ENCODE assay signal across 8 mouse cellular contexts in genomic region chr17:45575123-45575897, GRCm38 (mm10). TPM values are rescaled to one million over a fixed set of nuclear protein-coding genes. Genes with fewer than 3 reads are reported as not detected.
DNase-seq lines count a peak whose midpoint lies in the region; ATAC-seq lines count a peak whose summit lies in the region.
"Had no signal": no experiment of that assay in that cellular context is flagged by ENCODE, and none has a peak within 500 bp of the region (broad histone marks: within the 10 kb centered on the region; RNA-seq: fewer than 3 reads in every experiment).

No protein-coding gene starts in this region.

- 94% methylated on average over 8 of the region's 8 CpGs for WGBS in kidney, embryonic 16.5 days
- 85% methylated on average over 8 of the region's 8 CpGs for WGBS in embryonic facial prominence, embryonic 14.5 days
- WGBS in hindbrain, embryonic 15.5 days, result 93% methylated on average over 8 of the region's 8 CpGs
- WGBS in midbrain, embryonic 16.5 days, result 89% methylated on average over 8 of the region's 8 CpGs

- no peak overlapping the region for H3K4me3 ChIP-seq in kidney, embryonic 16.5 days (ENCODE audit: low read length)
- no peak overlapping the region for H3K4me3 ChIP-seq in embryonic facial prominence, embryonic 14.5 days (ENCODE audit: low read depth, low read length)
- H3K4me3 ChIP-seq in hindbrain, embryonic 15.5 days, result peak overlapping the region; percentile 99; the same call in 1 of the 2 replicates
- H3K4me3 ChIP-seq in midbrain, embryonic 16.5 days (ENCODE audit: low read depth, low read length), result no peak overlapping the region

- ATAC-seq in kidney, embryonic 16.5 days (ENCODE audit: low FRiP score, low TSS enrichment), result no peak
- no peak for ATAC-seq in embryonic facial prominence, embryonic 14.5 days (ENCODE audit: low read depth)
- no peak for ATAC-seq in hindbrain, embryonic 15.5 days (ENCODE audit: low FRiP score, low read depth)
- no peak for ATAC-seq in midbrain, embryonic 16.5 days

- H3K36me3 ChIP-seq in kidney, embryonic 16.5 days (ENCODE audit: insufficient read depth, low read length), result peaks cover 14% of the 10 kb centered on the region
- H3K36me3 ChIP-seq in embryonic facial prominence, embryonic 14.5 days (ENCODE audit: control insufficient read depth, insufficient read depth, low read length), result peaks cover 19% of the 10 kb centered on the region
- H3K36me3 ChIP-seq in hindbrain, embryonic 15.5 days, result peaks cover 14% of the 10 kb centered on the region
- peaks cover 14% of the 10 kb centered on the region for H3K36me3 ChIP-seq in midbrain, embryonic 16.5 days (ENCODE audit: control insufficient read depth, insufficient read depth, low read length)

- no peaks in the 10 kb centered on the region for H3K27me3 ChIP-seq in kidney, embryonic 16.5 days (ENCODE audit: insufficient read depth, low read length)
- no peaks in the 10 kb centered on the region for H3K27me3 ChIP-seq in embryonic facial prominence, embryonic 14.5 days (replicated peaks; ENCODE audit: control insufficient read depth, insufficient read depth, low read length)
- H3K27me3 ChIP-seq in hindbrain, embryonic 15.5 days, result no peaks in the 10 kb centered on the region
- no peaks in the 10 kb centered on the region for H3K27me3 ChIP-seq in midbrain, embryonic 16.5 days (ENCODE audit: control insufficient read depth, insufficient read depth, low read depth, low read length)

- H3K4me1 ChIP-seq in kidney, embryonic 16.5 days (ENCODE audit: insufficient read depth, low read length), result peaks cover 29% of the 10 kb centered on the region
- peaks cover 12% of the 10 kb centered on the region for H3K4me1 ChIP-seq in embryonic facial prominence, embryonic 14.5 days (ENCODE audit: control insufficient read depth, insufficient read depth, low read length)
- peaks cover 28% of the 10 kb centered on the region for H3K4me1 ChIP-seq in hindbrain, embryonic 15.5 days (replicated peaks)
- H3K4me1 ChIP-seq in midbrain, embryonic 16.5 days (ENCODE audit: control insufficient read depth, insufficient read depth, low read length), result peaks cover 26% of the 10 kb centered on the region

- H3K4me2 ChIP-seq in kidney, embryonic 16.5 days (replicated peaks; ENCODE audit: low read depth, low read length), result no peak overlapping the region
- H3K4me2 ChIP-seq in embryonic facial prominence, embryonic 14.5 days (ENCODE audit: low read depth, low read length), result peak overlapping the region; percentile 88; the same call in 1 of the 2 replicates
- peak overlapping the region; percentile 83 for H3K4me2 ChIP-seq in hindbrain, embryonic 15.5 days
- H3K4me2 ChIP-seq in midbrain, embryonic 16.5 days (ENCODE audit: low read length), result peak overlapping the region; percentile 91; the same call in 1 of the 2 replicates

- no peaks in the 10 kb centered on the region for H3K9me3 ChIP-seq in kidney, embryonic 16.5 days (ENCODE audit: low read length)
- H3K9me3 ChIP-seq in embryonic facial prominence, embryonic 14.5 days (ENCODE audit: control insufficient read depth, low read length), result no peaks in the 10 kb centered on the region
- no peaks in the 10 kb centered on the region for H3K9me3 ChIP-seq in hindbrain, embryonic 15.5 days
- H3K9me3 ChIP-seq in midbrain, embryonic 16.5 days (replicated peaks; ENCODE audit: control insufficient read depth, low read length, poor library complexity, severe bottlenecking), result no peaks in the 10 kb centered on the region

- DNase-seq in kidney, adult 11 months, result no peak
- no peak for DNase-seq in embryonic facial prominence, embryonic 14.5 days (ENCODE audit: low spot score)
- DNase-seq in adrenal gland, postnatal 10 days, result no peak
- no peak for DNase-seq in Muller cell, postnatal 12 days (ENCODE audit: inconsistent ontology term)

- peak overlapping the region; percentile 98 for H3K27ac ChIP-seq in kidney, embryonic 16.5 days (ENCODE audit: low read length)
- no peak overlapping the region for H3K27ac ChIP-seq in embryonic facial prominence, embryonic 14.5 days (replicated peaks; ENCODE audit: low read depth, low read length)
- H3K27ac ChIP-seq in hindbrain, embryonic 15.5 days (replicated peaks), result peak overlapping the region; percentile 99
- H3K27ac ChIP-seq in midbrain, embryonic 16.5 days (ENCODE audit: low read length), result peak overlapping the region; percentile 100

- H3K9ac ChIP-seq in kidney, embryonic 16.5 days (replicated peaks; ENCODE audit: low read length), result peak overlapping the region; percentile 100; the same call in 1 of the 2 replicates
- H3K9ac ChIP-seq in embryonic facial prominence, embryonic 14.5 days (ENCODE audit: low read depth, low read length), result peak overlapping the region; percentile 100; the same call in 1 of the 2 replicates
- H3K9ac ChIP-seq in hindbrain, embryonic 15.5 days, result peak overlapping the region; percentile 84; the same call in 1 of the 2 replicates
- no peak overlapping the region for H3K9ac ChIP-seq in midbrain, embryonic 16.5 days (ENCODE audit: low read depth, low read length)

RNA-seq across cellular contexts. Expression of gene Hsp90ab1, which starts 2.2 kb away (rescaled TPM):
- polyA plus RNA-seq in kidney, embryonic 16.5 days (2015; fragmentation: Nextera tagmentation; extraction: Ambion mirVana), result 1,922 and 2,030 TPM in 2 replicates
- polyA plus RNA-seq in embryonic facial prominence, embryonic 14.5 days (2014; fragmentation: Nextera tagmentation; extraction: Ambion mirVana), result 1,431 and 1,467 TPM in 2 replicates
- 1,555 and 1,567 TPM in 2 replicates for polyA plus RNA-seq in hindbrain, embryonic 15.5 days (2015; fragmentation: Nextera tagmentation; extraction: Ambion mirVana)
- 1,403 and 1,446 TPM in 2 replicates for polyA plus RNA-seq in midbrain, embryonic 16.5 days (2015; fragmentation: Nextera tagmentation; extraction: Ambion mirVana)
- 1,000 to 10,000 TPM; 1,111 to 1,198 TPM for total RNA-seq in adrenal gland, postnatal 10 days (2021)

RNA-seq across cellular contexts. Expression of gene Slc35b2, which starts 11.6 kb away (rescaled TPM):
- 159 and 170 TPM in 2 replicates for polyA plus RNA-seq in kidney, embryonic 16.5 days (2015; fragmentation: Nextera tagmentation; extraction: Ambion mirVana)
- polyA plus RNA-seq in embryonic facial prominence, embryonic 14.5 days (2014; fragmentation: Nextera tagmentation; extraction: Ambion mirVana), result 139 and 143 TPM in 2 replicates
- 89.9 and 90.4 TPM in 2 replicates for polyA plus RNA-seq in hindbrain, embryonic 15.5 days (2015; fragmentation: Nextera tagmentation; extraction: Ambion mirVana)
- polyA plus RNA-seq in midbrain, embryonic 16.5 days (2015; fragmentation: Nextera tagmentation; extraction: Ambion mirVana), result 76.0 and 79.6 TPM in 2 replicates
- 10 to 100 TPM; 65.9 TPM for total RNA-seq in adrenal gland, postnatal 10 days (2021)

RNA-seq across cellular contexts. Expression of gene Nfkbie, which starts 19.8 kb away (rescaled TPM):
- polyA plus RNA-seq in kidney, embryonic 16.5 days (2015; fragmentation: Nextera tagmentation; extraction: Ambion mirVana), result 5.9 and 6.4 TPM in 2 replicates
- polyA plus RNA-seq in embryonic facial prominence, embryonic 14.5 days (2014; fragmentation: Nextera tagmentation; extraction: Ambion mirVana), result 4.3 and 4.7 TPM in 2 replicates
- polyA plus RNA-seq in hindbrain, embryonic 15.5 days (2015; fragmentation: Nextera tagmentation; extraction: Ambion mirVana), result 4.8 and 6.4 TPM in 2 replicates
- polyA plus RNA-seq in midbrain, embryonic 16.5 days (2015; fragmentation: Nextera tagmentation; extraction: Ambion mirVana), result 3.6 and 3.7 TPM in 2 replicates
- 1 to 10 TPM; 4.4 to 6.2 TPM for total RNA-seq in adrenal gland, postnatal 10 days (2021)

RNA-seq across cellular contexts. Expression of gene Slc29a1, which starts 24.1 kb away (rescaled TPM):
- 107 and 116 TPM in 2 replicates for polyA plus RNA-seq in kidney, embryonic 16.5 days (2015; fragmentation: Nextera tagmentation; extraction: Ambion mirVana)
- 96.5 and 110 TPM in 2 replicates for polyA plus RNA-seq in embryonic facial prominence, embryonic 14.5 days (2014; fragmentation: Nextera tagmentation; extraction: Ambion mirVana)
- polyA plus RNA-seq in hindbrain, embryonic 15.5 days (2015; fragmentation: Nextera tagmentation; extraction: Ambion mirVana), result 43.7 and 46.4 TPM in 2 replicates
- polyA plus RNA-seq in midbrain, embryonic 16.5 days (2015; fragmentation: Nextera tagmentation; extraction: Ambion mirVana), result 37.8 and 40.7 TPM in 2 replicates
- total RNA-seq in adrenal gland, postnatal 10 days (2021), result 100 to 1,000 TPM; 130 to 145 TPM

RNA-seq across cellular contexts. Expression of gene Tmem151b, which starts 25.8 kb away (rescaled TPM):
- polyA plus RNA-seq in kidney, embryonic 16.5 days (2015; fragmentation: Nextera tagmentation; extraction: Ambion mirVana), result 3.5 and 3.8 TPM in 2 replicates
- 1.7 and 2.8 TPM in 2 replicates for polyA plus RNA-seq in embryonic facial prominence, embryonic 14.5 days (2014; fragmentation: Nextera tagmentation; extraction: Ambion mirVana)
- polyA plus RNA-seq in hindbrain, embryonic 15.5 days (2015; fragmentation: Nextera tagmentation; extraction: Ambion mirVana), result 27.4 and 31.9 TPM in 2 replicates
- polyA plus RNA-seq in midbrain, embryonic 16.5 days (2015; fragmentation: Nextera tagmentation; extraction: Ambion mirVana), result 31.0 and 32.5 TPM in 2 replicates
- total RNA-seq in adrenal gland, postnatal 10 days (2021), result 1 to 10 TPM; 1.2 to 3.1 TPM
- total RNA-seq: monocyte, adult 5-6 weeks had no signal
